Mouse (Mus musculus): ENCODE measurements around the gene Kcnn4. TPM values are rescaled to one million over a fixed set of nuclear protein-coding genes. Genes with fewer than 3 reads are reported as not detected.

Gene Kcnn4
- polyA plus RNA-seq, 1 experiment: 180 TPM

DNA sequence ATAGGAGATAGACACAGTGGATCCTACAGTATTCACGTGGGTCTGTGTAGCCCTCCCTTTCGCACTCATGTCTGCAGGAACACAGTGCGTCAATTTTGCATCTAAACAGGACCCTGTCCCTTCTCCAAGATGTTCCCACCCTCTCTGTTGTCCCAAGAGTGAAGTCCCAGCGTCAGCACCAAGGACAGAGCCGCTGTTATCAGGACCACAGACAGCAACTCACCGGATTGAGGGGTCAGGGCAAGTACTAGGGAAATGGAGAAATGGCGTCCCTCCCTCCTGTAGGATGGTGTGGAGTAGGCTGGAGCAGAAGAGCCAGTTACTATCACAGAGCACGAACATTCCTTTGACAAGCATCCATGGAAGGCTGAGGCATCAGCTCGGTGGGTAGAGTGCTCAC, 10.8 kb upstream of the Kcnn4 start:
- no peak overlapping the region for H3K4me3 ChIP-seq (replicated peaks; ENCODE audit: control insufficient read depth, low read depth, low read length)
- TF ChIP-seq POLR2A (IDR thresholded peaks at IDR 0.05; ENCODE audit: borderline replicate concordance, control insufficient read depth, low read depth, low read length): no peak
- TF ChIP-seq CTCF (IDR thresholded peaks at IDR 0.05; ENCODE audit: control insufficient read depth, insufficient read depth, low read length): no peak
- WGBS: 25% methylated on average over 9 of the region's 9 CpGs
- no peak overlapping the region for H3K27ac ChIP-seq (ENCODE audit: control insufficient read depth, insufficient read depth, low read depth, low read length, poor library complexity)
- no peaks in the 10 kb centered on the region for H3K4me1 ChIP-seq (ENCODE audit: control insufficient read depth, insufficient read depth, low read length)

DNA sequence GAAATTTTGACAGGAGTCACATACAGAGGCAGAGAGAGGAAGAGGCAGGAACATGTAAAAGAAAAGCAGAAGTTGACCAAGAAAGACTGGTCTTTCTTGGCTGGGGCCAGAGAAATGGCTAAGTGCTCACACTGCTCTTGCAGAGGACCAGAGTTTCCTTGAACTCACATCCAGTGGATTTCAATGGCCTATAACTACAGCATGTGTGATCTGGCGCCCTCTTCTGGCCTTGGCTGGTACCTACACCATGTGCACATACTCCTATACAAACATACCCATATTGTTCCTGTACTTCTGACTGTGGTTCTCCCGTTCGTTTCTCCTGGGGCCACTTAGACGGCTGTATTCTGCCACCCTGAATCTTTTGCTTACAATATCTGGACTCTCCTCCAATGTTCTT, 9.1 kb upstream of the Kcnn4 start:
- Histone ChIP-seq H3K4me1 (ENCODE audit: control insufficient read depth, insufficient read depth, low read length) (no peaks in the 10 kb centered on the region), H3K4me3 (replicated peaks; ENCODE audit: control insufficient read depth, low read depth, low read length) (no peak overlapping the region), H3K27ac (ENCODE audit: control insufficient read depth, insufficient read depth, low read depth, low read length, poor library complexity) (no peak overlapping the region)
- TF ChIP-seq POLR2A (IDR thresholded peaks at IDR 0.05; ENCODE audit: borderline replicate concordance, control insufficient read depth, low read depth, low read length) (no peak), CTCF (IDR thresholded peaks at IDR 0.05; ENCODE audit: control insufficient read depth, insufficient read depth, low read length) (peak; percentile 38)
- WGBS: 66% methylated on average over 4 of the region's 4 CpGs

DNA sequence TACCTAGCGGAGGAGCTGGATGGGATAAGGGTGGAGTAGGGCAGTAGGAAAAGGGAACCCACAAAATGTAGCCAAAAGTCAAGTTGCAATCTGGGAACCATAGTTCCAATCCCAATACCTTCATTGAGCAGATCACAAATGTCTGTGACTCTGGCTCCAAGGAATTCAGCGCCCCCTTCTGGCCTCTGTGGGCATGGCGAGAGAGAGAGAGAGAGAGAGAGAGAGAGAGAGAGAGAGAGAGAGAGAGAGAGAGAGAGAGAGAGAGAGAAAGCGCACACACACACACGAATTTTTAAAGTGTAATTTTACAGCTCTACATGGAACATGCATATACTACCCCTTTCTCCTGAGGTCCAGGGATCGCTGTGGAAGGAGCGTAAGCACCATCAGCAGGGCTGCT, 6.8 kb upstream of the Kcnn4 start:
- Histone ChIP-seq H3K4me1 (ENCODE audit: control insufficient read depth, insufficient read depth, low read length) (peaks cover 2% of the 10 kb centered on the region; the same call in 1 of the 2 replicates), H3K27ac (ENCODE audit: control insufficient read depth, insufficient read depth, low read depth, low read length, poor library complexity) (no peak overlapping the region), H3K4me3 (replicated peaks; ENCODE audit: control insufficient read depth, low read depth, low read length) (no peak overlapping the region)
- 17% methylated on average over 7 of the region's 7 CpGs for WGBS
- TF ChIP-seq POLR2A (IDR thresholded peaks at IDR 0.05; ENCODE audit: borderline replicate concordance, control insufficient read depth, low read depth, low read length): no peak
- peak; percentile 40 for TF ChIP-seq CTCF (IDR thresholded peaks at IDR 0.05; ENCODE audit: control insufficient read depth, insufficient read depth, low read length)

DNA sequence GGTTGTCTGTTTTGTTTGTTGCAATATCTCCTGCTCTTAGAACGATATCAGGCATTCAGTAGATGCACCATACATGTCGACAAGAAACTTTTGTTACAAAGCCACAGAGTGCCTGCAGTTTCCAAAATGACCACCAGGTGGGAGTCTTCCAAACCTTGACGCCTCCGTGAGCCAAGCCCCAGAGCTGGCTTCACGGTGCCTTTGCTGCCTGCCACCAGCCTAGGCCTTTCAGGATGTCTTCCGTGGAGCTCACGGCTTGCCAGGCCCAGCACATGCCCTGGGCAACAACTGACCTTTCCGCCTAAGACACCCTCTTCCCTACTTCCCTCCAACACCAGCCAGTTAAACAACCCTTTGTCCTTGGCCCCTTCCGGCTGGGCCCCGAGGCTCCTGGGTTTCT, 5.2 kb upstream of the Kcnn4 start:
- 18% methylated on average over 10 of the region's 10 CpGs for WGBS
- no peak overlapping the region for H3K27ac ChIP-seq (ENCODE audit: control insufficient read depth, insufficient read depth, low read depth, low read length, poor library complexity)
- no peak overlapping the region for H3K4me3 ChIP-seq (replicated peaks; ENCODE audit: control insufficient read depth, low read depth, low read length)
- no peak for TF ChIP-seq POLR2A (IDR thresholded peaks at IDR 0.05; ENCODE audit: borderline replicate concordance, control insufficient read depth, low read depth, low read length)
- TF ChIP-seq CTCF (IDR thresholded peaks at IDR 0.05; ENCODE audit: control insufficient read depth, insufficient read depth, low read length): peak; percentile 85
- peaks cover 11% of the 10 kb centered on the region; the same call in 1 of the 2 replicates for H3K4me1 ChIP-seq (ENCODE audit: control insufficient read depth, insufficient read depth, low read length)

DNA sequence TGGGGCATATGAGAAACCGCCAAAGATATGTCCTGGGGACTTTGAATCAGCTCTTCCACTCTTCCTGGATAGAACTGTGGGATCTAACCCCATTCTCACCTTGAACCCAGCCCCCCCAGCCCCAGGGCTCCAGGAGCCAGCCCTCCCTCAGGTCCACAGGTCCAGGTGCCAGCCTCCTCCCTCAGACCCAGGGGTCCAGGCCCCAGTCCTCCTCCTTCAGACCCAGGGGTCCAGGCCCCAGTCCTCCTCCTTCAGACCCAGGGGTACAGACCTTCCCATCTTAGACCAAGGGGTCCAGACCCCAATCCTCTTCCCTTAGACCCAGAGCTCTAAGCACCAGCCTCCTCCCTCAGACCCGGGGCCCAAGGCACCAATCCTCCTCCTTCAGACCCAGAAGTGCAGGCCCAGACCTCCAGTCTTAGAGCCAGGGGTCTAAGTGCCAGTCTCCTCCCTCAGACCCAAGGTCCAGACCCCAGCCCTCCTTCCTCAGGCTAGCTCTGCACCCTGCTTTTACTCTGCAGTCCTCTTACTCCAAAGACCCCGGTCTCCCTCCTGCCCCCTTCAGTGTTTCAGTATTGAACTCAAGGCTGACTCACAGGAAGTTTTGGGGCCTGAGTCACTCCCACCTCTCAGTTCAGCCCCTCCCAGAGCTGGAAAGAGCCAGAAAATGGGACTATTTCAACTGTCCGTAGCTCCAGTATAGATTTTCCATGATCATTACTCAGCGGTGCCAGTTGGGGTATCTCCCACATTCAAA, 4.6 kb upstream of the Kcnn4 start:
- 62% methylated on average over 5 of the region's 5 CpGs for WGBS
- no peak overlapping the region for H3K27ac ChIP-seq (ENCODE audit: control insufficient read depth, insufficient read depth, low read depth, low read length, poor library complexity)
- TF ChIP-seq POLR2A (IDR thresholded peaks at IDR 0.05; ENCODE audit: borderline replicate concordance, control insufficient read depth, low read depth, low read length): no peak
- H3K4me3 ChIP-seq (replicated peaks; ENCODE audit: control insufficient read depth, low read depth, low read length): no peak overlapping the region
- peaks cover 11% of the 10 kb centered on the region; the same call in 1 of the 2 replicates for H3K4me1 ChIP-seq (ENCODE audit: control insufficient read depth, insufficient read depth, low read length)

DNA sequence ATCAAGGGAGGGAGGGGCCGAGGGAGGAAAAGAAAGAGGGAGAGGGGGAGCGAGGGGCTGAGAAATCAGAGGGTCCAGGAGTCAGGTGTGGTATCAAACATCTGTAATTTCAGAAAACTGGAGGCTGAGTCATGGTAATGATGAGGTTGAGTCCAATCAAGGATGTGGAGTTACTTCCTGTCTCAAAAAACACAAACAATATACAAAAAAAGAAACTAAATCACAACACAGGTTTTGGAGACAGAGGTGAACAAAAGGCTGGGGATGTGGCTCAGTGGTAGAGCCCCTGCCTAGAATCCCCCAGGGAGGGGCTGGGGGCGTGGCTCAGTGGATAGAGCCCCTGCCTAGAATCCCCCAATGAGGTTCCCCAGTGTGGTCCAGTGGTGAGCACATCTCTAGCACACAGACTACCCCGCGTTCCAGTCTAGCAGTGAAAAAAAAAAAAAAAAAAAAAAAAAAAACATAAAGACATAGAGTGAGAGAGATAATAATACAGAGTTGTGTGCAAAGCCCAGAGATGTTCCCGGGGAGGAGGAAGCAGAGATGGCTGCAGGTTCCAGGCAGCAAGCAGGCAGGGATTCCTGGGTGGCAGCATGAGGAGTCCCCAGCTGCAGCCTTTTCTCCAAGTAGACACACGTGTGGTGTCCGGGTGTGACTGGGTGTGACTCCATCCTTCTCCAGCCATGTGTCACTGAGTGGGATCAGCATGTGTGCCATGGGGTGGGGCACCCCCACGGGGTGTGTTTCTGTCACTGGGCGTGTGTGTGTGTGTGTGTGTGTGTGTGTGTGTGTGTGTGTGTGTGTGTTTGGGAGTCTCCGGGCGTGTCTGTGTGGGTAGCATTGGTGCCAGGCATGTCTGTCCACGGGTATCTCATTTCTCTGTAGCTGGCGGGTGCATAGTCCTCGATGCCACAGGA, 3.1 kb upstream of the Kcnn4 start:
- Histone ChIP-seq H3K4me3 (replicated peaks; ENCODE audit: control insufficient read depth, low read depth, low read length) (no peak overlapping the region), H3K27ac (ENCODE audit: control insufficient read depth, insufficient read depth, low read depth, low read length, poor library complexity) (peak overlapping the region; percentile 31; the same call in 1 of the 2 replicates), H3K4me1 (ENCODE audit: control insufficient read depth, insufficient read depth, low read length) (peaks cover 11% of the 10 kb centered on the region; the same call in 1 of the 2 replicates)
- WGBS: 65% methylated on average over 15 of the region's 15 CpGs
- TF ChIP-seq POLR2A (IDR thresholded peaks at IDR 0.05; ENCODE audit: borderline replicate concordance, control insufficient read depth, low read depth, low read length) (no peak), CTCF (IDR thresholded peaks at IDR 0.05; ENCODE audit: control insufficient read depth, insufficient read depth, low read length) (no peak)

DNA sequence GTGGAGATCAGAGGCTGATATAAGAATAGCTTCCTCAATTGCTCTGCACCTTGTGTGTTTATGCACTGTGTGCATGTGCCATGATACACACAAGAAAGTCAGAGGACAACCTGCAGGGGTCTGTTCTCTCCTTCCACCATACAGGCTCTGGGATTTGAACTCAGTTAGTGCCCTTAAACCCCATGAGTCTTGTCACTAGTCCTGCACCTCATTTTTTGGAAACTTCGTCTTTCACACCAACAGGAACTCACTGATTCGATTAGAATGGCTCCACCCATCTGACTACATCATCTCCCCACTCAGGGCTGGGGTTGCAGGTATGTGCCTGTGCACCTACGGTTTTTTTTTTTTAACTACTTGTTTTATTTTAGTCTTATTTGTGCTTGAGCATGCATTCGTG, 1.8 kb upstream of the Kcnn4 start:
- Histone ChIP-seq H3K27ac (ENCODE audit: control insufficient read depth, insufficient read depth, low read depth, low read length, poor library complexity) (no peak overlapping the region), H3K4me1 (ENCODE audit: control insufficient read depth, insufficient read depth, low read length) (peaks cover 12% of the 10 kb centered on the region), H3K4me3 (replicated peaks; ENCODE audit: control insufficient read depth, low read depth, low read length) (no peak overlapping the region)
- 29% methylated on average over 4 of the region's 4 CpGs for WGBS
- TF ChIP-seq POLR2A (IDR thresholded peaks at IDR 0.05; ENCODE audit: borderline replicate concordance, control insufficient read depth, low read depth, low read length) (no peak), CTCF (IDR thresholded peaks at IDR 0.05; ENCODE audit: control insufficient read depth, insufficient read depth, low read length) (no peak)

DNA sequence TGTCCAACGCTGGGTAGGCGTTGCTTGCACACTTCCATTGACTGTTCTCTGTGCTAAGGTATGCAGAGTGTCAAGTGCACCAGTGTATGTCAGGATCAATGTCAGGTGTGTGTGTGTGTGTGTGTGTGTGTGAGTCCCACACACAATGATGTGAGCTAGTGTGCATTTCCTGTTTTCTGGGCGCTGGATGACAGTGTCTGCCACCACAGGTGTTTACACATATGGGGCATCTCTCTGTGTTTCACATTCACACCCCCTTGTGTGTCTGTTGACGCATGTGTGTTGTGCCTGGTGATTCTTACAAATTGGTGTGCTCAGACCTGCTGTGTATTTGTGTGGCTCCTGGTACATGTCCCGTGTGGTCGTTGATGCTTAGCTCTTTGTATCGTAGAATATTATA, 1.1 kb upstream of the Kcnn4 start:
- peaks cover 15% of the 10 kb centered on the region for H3K4me1 ChIP-seq (ENCODE audit: control insufficient read depth, insufficient read depth, low read length)
- no peak for TF ChIP-seq POLR2A (IDR thresholded peaks at IDR 0.05; ENCODE audit: borderline replicate concordance, control insufficient read depth, low read depth, low read length)
- no peak for TF ChIP-seq CTCF (IDR thresholded peaks at IDR 0.05; ENCODE audit: control insufficient read depth, insufficient read depth, low read length)
- H3K4me3 ChIP-seq (replicated peaks; ENCODE audit: control insufficient read depth, low read depth, low read length): no peak overlapping the region
- 78% methylated on average over 7 of the region's 7 CpGs for WGBS
- H3K27ac ChIP-seq (ENCODE audit: control insufficient read depth, insufficient read depth, low read depth, low read length, poor library complexity): no peak overlapping the region; the same call in 1 of the 2 replicates

All from bone marrow, adult 2 months (tissue).